Comparison of ENCODE assay signal across 21 mouse cellular contexts in genomic region chr14:51181051-51181450, GRCm38 (mm10). TPM values are rescaled to one million over a fixed set of nuclear protein-coding genes. Genes with fewer than 3 reads are reported as not detected.
DNase-seq lines count a peak whose midpoint lies in the region; ATAC-seq lines count a peak whose summit lies in the region.
"Not testable (repeated sequence)": the region's sequence is repeated elsewhere in the genome, so short reads cannot be mapped to it uniquely, and the experiment has no call there.
"Had no signal": no experiment of that assay in that cellular context is flagged by ENCODE, and none has a peak within 500 bp of the region (broad histone marks: within the 10 kb centered on the region; RNA-seq: fewer than 3 reads in every experiment).

No protein-coding gene starts in this region.

- H3K27ac ChIP-seq in heart, embryonic 10.5 days: not testable (repeated sequence)

- H3K4me1 ChIP-seq in heart, embryonic 10.5 days: not testable (repeated sequence)

- not testable (repeated sequence) for H3K27me3 ChIP-seq in heart, embryonic 10.5 days (ENCODE audit: insufficient read depth, poor library complexity, severe bottlenecking)

- peak; percentile 53 for ATAC-seq in granulocyte monocyte progenitor cell, adult 5-6 weeks (replicated peaks; ENCODE audit: poor library complexity, severe bottlenecking)
- ATAC-seq in megakaryocyte, adult 5-6 weeks (ENCODE audit: poor library complexity, severe bottlenecking): peak; percentile 47; the same call in 1 of the 2 replicates

- not testable (repeated sequence) for H3K4me3 ChIP-seq in heart, embryonic 10.5 days

- H3K9me3 ChIP-seq in heart, embryonic 10.5 days: not testable (repeated sequence)

- WGBS in heart, embryonic 10.5 days: 71% methylated on average over 2 of the region's 2 CpGs

- peak; percentile 74 for DNase-seq in heart, adult 11 months
- DNase-seq in heart, embryonic 10.5 days (ENCODE audit: low spot score): peak; percentile 58

- not testable (repeated sequence) for H3K36me3 ChIP-seq in heart, embryonic 10.5 days

RNA-seq across cellular contexts. Expression of gene Ang2, which starts 17.9 kb away (rescaled TPM):
- not detected in 2 replicates for total RNA-seq in granulocyte monocyte progenitor cell, adult 5-6 weeks (2014; fragmentation: Nextera tagmentation)
- total RNA-seq in granulocyte monocyte progenitor cell, adult 5-6 weeks (2017): not detected in 2 replicates
- polyA plus RNA-seq in heart, embryonic 10.5 days (2016; fragmentation: Nextera tagmentation; extraction: Ambion mirVana): not detected in 2 replicates
- total RNA-seq in megakaryocyte, adult 5-6 weeks (2015): not detected in 2 replicates
- total RNA-seq in megakaryocyte, adult 5-6 weeks (2017): not detected in 2 replicates
- total RNA-seq: adrenal gland, adult 18-20 months; adrenal gland, adult 2 months; adrenal gland, adult 8-10 months; adrenal gland, postnatal 10 days; adrenal gland, postnatal 14 days; adrenal gland, postnatal 25 days; adrenal gland, postnatal 36 days; adrenal gland, postnatal 4 days; CH12.LX; ES-E14; G1E; MEL had no signal
- polyA plus RNA-seq: activated CD4-positive, CD25-positive, alpha-beta regulatory T cell, adult 4 months; adrenal gland, adult 2 months; brain, embryonic 14.5 days; CD4-positive, CD25-positive, alpha-beta regulatory T cell, adult 4 months; G1E; Patski had no signal

RNA-seq across cellular contexts. Expression of gene Rnase2b, which starts 19.0 kb away (rescaled TPM):
- total RNA-seq in granulocyte monocyte progenitor cell, adult 5-6 weeks (2014; fragmentation: Nextera tagmentation): not detected in 2 replicates
- total RNA-seq in granulocyte monocyte progenitor cell, adult 5-6 weeks (2017): not detected in 2 replicates
- not detected in 2 replicates for polyA plus RNA-seq in heart, embryonic 10.5 days (2016; fragmentation: Nextera tagmentation; extraction: Ambion mirVana)
- 7.5 and 8.9 TPM in 2 replicates for total RNA-seq in megakaryocyte, adult 5-6 weeks (2015)
- total RNA-seq in megakaryocyte, adult 5-6 weeks (2017): 0.92 and 4.3 TPM in 2 replicates
- total RNA-seq: adrenal gland, adult 18-20 months; adrenal gland, adult 2 months; adrenal gland, adult 8-10 months; adrenal gland, postnatal 10 days; adrenal gland, postnatal 14 days; adrenal gland, postnatal 25 days; adrenal gland, postnatal 36 days; adrenal gland, postnatal 4 days; ES-E14; G1E; MEL had no signal
- polyA plus RNA-seq: activated CD4-positive, CD25-positive, alpha-beta regulatory T cell, adult 4 months; adrenal gland, adult 2 months; brain, embryonic 14.5 days; C2C12; CD4-positive, CD25-positive, alpha-beta regulatory T cell, adult 4 months; G1E; Patski had no signal

RNA-seq across cellular contexts. Expression of gene Ear14, which starts 22.1 kb away (rescaled TPM):
- not detected in 2 replicates for total RNA-seq in granulocyte monocyte progenitor cell, adult 5-6 weeks (2014; fragmentation: Nextera tagmentation)
- total RNA-seq in granulocyte monocyte progenitor cell, adult 5-6 weeks (2017): not detected in 2 replicates
- not detected in 2 replicates for polyA plus RNA-seq in heart, embryonic 10.5 days (2016; fragmentation: Nextera tagmentation; extraction: Ambion mirVana)
- total RNA-seq in megakaryocyte, adult 5-6 weeks (2015): not detected in 2 replicates
- total RNA-seq in megakaryocyte, adult 5-6 weeks (2017): not detected in 2 replicates
- total RNA-seq: adrenal gland, adult 18-20 months; adrenal gland, adult 2 months; adrenal gland, adult 8-10 months; adrenal gland, postnatal 10 days; adrenal gland, postnatal 14 days; adrenal gland, postnatal 25 days; adrenal gland, postnatal 36 days; adrenal gland, postnatal 4 days; CH12.LX; ES-E14; MEL had no signal
- polyA plus RNA-seq: activated CD4-positive, CD25-positive, alpha-beta regulatory T cell, adult 4 months; adrenal gland, adult 2 months; brain, embryonic 14.5 days; C2C12; CD4-positive, CD25-positive, alpha-beta regulatory T cell, adult 4 months; G1E; Patski had no signal

RNA-seq across cellular contexts. Expression of gene Rnase1, which starts 34.5 kb away (rescaled TPM):
- not detected in 2 replicates for total RNA-seq in granulocyte monocyte progenitor cell, adult 5-6 weeks (2014; fragmentation: Nextera tagmentation)
- total RNA-seq in granulocyte monocyte progenitor cell, adult 5-6 weeks (2017): not detected in 2 replicates
- not detected in 2 replicates for polyA plus RNA-seq in heart, embryonic 10.5 days (2016; fragmentation: Nextera tagmentation; extraction: Ambion mirVana)
- not detected in 2 replicates for total RNA-seq in megakaryocyte, adult 5-6 weeks (2015)
- not detected in 2 replicates for total RNA-seq in megakaryocyte, adult 5-6 weeks (2017)
- total RNA-seq: adrenal gland, adult 18-20 months; adrenal gland, postnatal 10 days; adrenal gland, postnatal 14 days; adrenal gland, postnatal 25 days; adrenal gland, postnatal 36 days; ES-E14; MEL had no signal
- polyA plus RNA-seq: activated CD4-positive, CD25-positive, alpha-beta regulatory T cell, adult 4 months; adrenal gland, adult 2 months; C2C12; CD4-positive, CD25-positive, alpha-beta regulatory T cell, adult 4 months; G1E; Patski had no signal

RNA-seq across cellular contexts. Expression of gene Rnase6, which starts 57.3 kb away (rescaled TPM):
- 1.2 and 6.1 TPM in 2 replicates for total RNA-seq in granulocyte monocyte progenitor cell, adult 5-6 weeks (2014; fragmentation: Nextera tagmentation)
- total RNA-seq in granulocyte monocyte progenitor cell, adult 5-6 weeks (2017): 8.2 and 10.0 TPM in 2 replicates
- 0.14 and 0.87 TPM in 2 replicates for polyA plus RNA-seq in heart, embryonic 10.5 days (2016; fragmentation: Nextera tagmentation; extraction: Ambion mirVana)
- 288 and 294 TPM in 2 replicates for total RNA-seq in megakaryocyte, adult 5-6 weeks (2015)
- 303 and 351 TPM in 2 replicates for total RNA-seq in megakaryocyte, adult 5-6 weeks (2017)
- total RNA-seq: ES-E14 had no signal
- polyA plus RNA-seq: C2C12, Patski had no signal
